Mouse (Mus musculus) embryonic facial prominence, embryonic 15.5 days (tissue): Measurements from ENCODE around the gene Tyms. TPM values are rescaled to one million over a fixed set of nuclear protein-coding genes. Genes with fewer than 3 reads are reported as not detected.

ENCODE experiments used
- ATAC-seq: fragments of 200-750 bp; cut with Nextera tagmentation; 2 replicates; pipeline ENCODE4 v1.8.0; 2017; ENCODE audit warnings: low read depth, moderate TSS enrichment; ENCODE audit not compliant: insufficient number of reproducible peaks, low FRiP score, low TSS enrichment
- H3K27ac ChIP-seq: fragments of 300-500 bp; sonication (generic); replicated peaks from 2 replicates; pipeline ENCODE4 v1.5.1; 2015; ENCODE audit warnings: mild to moderate bottlenecking, inconsistent platforms
- H3K27me3 ChIP-seq: fragments of 300-500 bp; sonication (generic); 2 replicates; pipeline ENCODE4 v1.6.1; 2015; ENCODE audit warnings: inconsistent platforms
- H3K36me3 ChIP-seq: fragments of 300-500 bp; sonication (generic); 2 replicates; pipeline ENCODE4 v1.6.1; 2015; ENCODE audit warnings: mild to moderate bottlenecking, inconsistent platforms
- H3K4me1 ChIP-seq: fragments of 300-500 bp; sonication (generic); 2 replicates; pipeline ENCODE4 v1.6.1; 2015; ENCODE audit warnings: inconsistent platforms
- H3K4me2 ChIP-seq: fragments of 300-500 bp; sonication (generic); replicated peaks from 2 replicates; pipeline ENCODE4 v1.6.1; 2015; ENCODE audit warnings: mild to moderate bottlenecking, inconsistent platforms
- H3K4me3 ChIP-seq: fragments of 300-500 bp; sonication (generic); replicated peaks from 2 replicates; pipeline ENCODE4 v1.5.1; 2015; ENCODE audit warnings: mild to moderate bottlenecking, inconsistent platforms
- H3K9ac ChIP-seq: fragments of 300-500 bp; sonication (generic); 2 replicates; pipeline ENCODE4 v1.6.1; 2015; ENCODE audit warnings: inconsistent platforms
- H3K9me3 ChIP-seq: fragments of 300-500 bp; sonication (generic); replicated peaks from 2 replicates; pipeline ENCODE4 v1.6.1; 2016; ENCODE audit warnings: inconsistent platforms
- WGBS: fragments of 180-500 bp; shearing (Covaris S2); methylation state at CpG from one replicate; pipeline ENCODE4 v1.1.7; 2015; 5-methylcytosine and 5-hydroxymethylcytosine counted together
- polyA plus RNA-seq: library from polyadenylated mRNA; unstranded; fragments of >200 nt; fragmentation: Nextera tagmentation; extraction: Ambion mirVana; gene quantifications from 2 replicates; pipeline ENCODE4 v1.2.1, GENCODE M21; 2015

The Tyms gene
- polyA plus RNA-seq, 1 experiment from 2014 or later: 200 TPM

- no peak for ATAC-seq
- H3K9me3 ChIP-seq: no peaks in the 10 kb centered on the region
- no peak overlapping the region for H3K9ac ChIP-seq
- H3K4me3 ChIP-seq: peak overlapping the region; percentile 7; the same call in 1 of the 2 replicates
- peaks cover 90% of the 10 kb centered on the region for H3K27me3 ChIP-seq
- WGBS: 15% methylated on average over 22 of the region's 22 CpGs
- peaks cover 37% of the 10 kb centered on the region for H3K4me1 ChIP-seq
- no peak overlapping the region for H3K27ac ChIP-seq
- H3K4me2 ChIP-seq: peak overlapping the region; percentile 37
- H3K36me3 ChIP-seq: no peaks in the 10 kb centered on the region
Measured at GRCm38 (mm10) chr5:30110371-30111060, 37.1 kb upstream of the Tyms start.

GRCm38 (mm10) chr5:30109899-30110298, 36.5 kb upstream of the Tyms start:
- Histone ChIP-seq H3K4me3 (no peak overlapping the region), H3K4me2 (no peak overlapping the region), H3K9me3 (no peaks in the 10 kb centered on the region), H3K27me3 (peaks cover 90% of the 10 kb centered on the region), H3K27ac (no peak overlapping the region), H3K4me1 (peaks cover 42% of the 10 kb centered on the region), H3K36me3 (no peaks in the 10 kb centered on the region), H3K9ac (no peak overlapping the region)
- ATAC-seq: no peak
- 48% methylated on average over 2 of the region's 2 CpGs for WGBS

GRCm38 (mm10) chr5:30108233-30108632, 34.8 kb upstream of the Tyms start:
- no peak overlapping the region for H3K27ac ChIP-seq
- no peaks in the 10 kb centered on the region for H3K36me3 ChIP-seq
- no peak for ATAC-seq
- no peak overlapping the region for H3K4me3 ChIP-seq
- WGBS: 68% methylated on average over 6 of the region's 6 CpGs
- no peak overlapping the region for H3K9ac ChIP-seq
- peaks cover 35% of the 10 kb centered on the region for H3K4me1 ChIP-seq
- no peaks in the 10 kb centered on the region for H3K9me3 ChIP-seq
- H3K4me2 ChIP-seq: no peak overlapping the region
- peaks cover 89% of the 10 kb centered on the region for H3K27me3 ChIP-seq

GRCm38 (mm10) chr5:30107611-30108041, 34.2 kb upstream of the Tyms start:
- no peak overlapping the region for H3K9ac ChIP-seq
- WGBS: 13% methylated on average over 5 of the region's 5 CpGs

GRCm38 (mm10) chr5:30107186-30107585, 33.8 kb upstream of the Tyms start:
- H3K9ac ChIP-seq: no peak overlapping the region
- 6% methylated on average over 7 of the region's 7 CpGs for WGBS

More at GRCm38 (mm10) chr5:30107611-30108041, 34.2 kb upstream of the Tyms start:
- no peak overlapping the region for H3K4me3 ChIP-seq
- H3K4me2 ChIP-seq: no peak overlapping the region
- H3K9me3 ChIP-seq: no peaks in the 10 kb centered on the region
- peaks cover 85% of the 10 kb centered on the region for H3K27me3 ChIP-seq
- no peak overlapping the region for H3K27ac ChIP-seq
- no peaks in the 10 kb centered on the region for H3K36me3 ChIP-seq
- peaks cover 35% of the 10 kb centered on the region for H3K4me1 ChIP-seq
- no peak for ATAC-seq

GRCm38 (mm10) chr5:30106756-30107155, 33.3 kb upstream of the Tyms start:
- WGBS: 20% methylated on average over 2 of the region's 2 CpGs
- Histone ChIP-seq H3K27ac (no peak overlapping the region), H3K9me3 (no peaks in the 10 kb centered on the region), H3K27me3 (peaks cover 76% of the 10 kb centered on the region), H3K9ac (no peak overlapping the region), H3K4me1 (peaks cover 35% of the 10 kb centered on the region), H3K4me3 (no peak overlapping the region), H3K4me2 (no peak overlapping the region), H3K36me3 (no peaks in the 10 kb centered on the region)
- ATAC-seq: no peak

More at GRCm38 (mm10) chr5:30107186-30107585, 33.8 kb upstream of the Tyms start:
- Histone ChIP-seq H3K36me3 (no peaks in the 10 kb centered on the region), H3K4me1 (peaks cover 35% of the 10 kb centered on the region), H3K27me3 (peaks cover 80% of the 10 kb centered on the region), H3K27ac (no peak overlapping the region), H3K4me3 (no peak overlapping the region), H3K4me2 (no peak overlapping the region), H3K9me3 (no peaks in the 10 kb centered on the region)
- ATAC-seq: no peak

GRCm38 (mm10) chr5:30105668-30106300, 32.4 kb upstream of the Tyms start, which contains the start of gene 3110082J24Rik:
Gene 3110082J24Rik (minus strand): TSS chr5:30106086.
- Histone ChIP-seq H3K36me3 (no peaks in the 10 kb centered on the region), H3K9ac (no peak within 1 kb of the TSS; the same call in 1 of the 2 replicates), H3K27me3 (peaks cover 67% of the 10 kb centered on the region), H3K4me1 (peaks cover 25% of the 10 kb centered on the region), H3K4me3 (peak within 1 kb of the TSS; percentile 51), H3K9me3 (no peaks in the 10 kb centered on the region), H3K27ac (no peak within 1 kb of the TSS), H3K4me2 (peak within 1 kb of the TSS; percentile 88)
- ATAC-seq: 0 out of 2 replicates have a peak, but pooled peaks have one; percentile 3
- WGBS: 2% methylated on average over 29 of the region's 29 CpGs

- peaks cover 60% of the 10 kb centered on the region for H3K27me3 ChIP-seq
- no peak within 1 kb of the TSS for H3K27ac ChIP-seq
- peak within 1 kb of the TSS; percentile 51 for H3K4me3 ChIP-seq
- ATAC-seq: no peak; the same call in 1 of the 2 replicates
- no peak within 1 kb of the TSS; the same call in 1 of the 2 replicates for H3K9ac ChIP-seq
- under 1% methylated on average over 65 of the region's 65 CpGs for WGBS
- peak within 1 kb of the TSS; percentile 88 for H3K4me2 ChIP-seq
- H3K4me1 ChIP-seq: peaks cover 21% of the 10 kb centered on the region
- no peaks in the 10 kb centered on the region for H3K9me3 ChIP-seq
- H3K36me3 ChIP-seq: no peaks in the 10 kb centered on the region
Measured at GRCm38 (mm10) chr5:30104841-30105667, 31.6 kb upstream of the Tyms start, which contains the start of gene Garem2. Gene Garem2 (plus strand): TSS chr5:30105161.

- ATAC-seq: no peak
- Histone ChIP-seq H3K27me3 (peaks cover 53% of the 10 kb centered on the region), H3K27ac (no peak overlapping the region), H3K9me3 (no peaks in the 10 kb centered on the region), H3K4me1 (peaks cover 21% of the 10 kb centered on the region), H3K4me2 (peak overlapping the region; percentile 88), H3K4me3 (peak overlapping the region; percentile 51), H3K36me3 (no peaks in the 10 kb centered on the region), H3K9ac (no peak overlapping the region)
- WGBS: 4% methylated on average over 12 of the region's 12 CpGs
Measured at GRCm38 (mm10) chr5:30104339-30104738, 30.9 kb upstream of the Tyms start.

GRCm38 (mm10) chr5:30103340-30103739, 29.9 kb upstream of the Tyms start:
- peaks cover 51% of the 10 kb centered on the region for H3K27me3 ChIP-seq
- H3K4me2 ChIP-seq: no peak overlapping the region
- 90% methylated on average over 3 of the region's 3 CpGs for WGBS
- H3K9ac ChIP-seq: no peak overlapping the region
- no peak overlapping the region for H3K4me3 ChIP-seq
- H3K4me1 ChIP-seq: peaks cover 21% of the 10 kb centered on the region
- no peaks in the 10 kb centered on the region for H3K36me3 ChIP-seq
- H3K9me3 ChIP-seq: no peaks in the 10 kb centered on the region
- ATAC-seq: no peak
- no peak overlapping the region for H3K27ac ChIP-seq

GRCm38 (mm10) chr5:30098260-30098659, 24.8 kb upstream of the Tyms start:
- Histone ChIP-seq H3K27me3 (peaks cover 2% of the 10 kb centered on the region), H3K9me3 (no peaks in the 10 kb centered on the region), H3K4me1 (no peaks in the 10 kb centered on the region), H3K4me3 (no peak overlapping the region), H3K9ac (no peak overlapping the region), H3K27ac (no peak overlapping the region), H3K4me2 (no peak overlapping the region), H3K36me3 (no peaks in the 10 kb centered on the region)
- ATAC-seq: no peak
- 88% methylated on average over 1 of the region's 1 CpGs for WGBS
